Mouse (Mus musculus): ENCODE measurements around the gene Ppm1l. TPM values are rescaled to one million over a fixed set of nuclear protein-coding genes. Genes with fewer than 3 reads are reported as not detected.

Gene Ppm1l
- polyA plus RNA-seq, 1 experiment from 2014 or later: 23.9 TPM

DNA sequence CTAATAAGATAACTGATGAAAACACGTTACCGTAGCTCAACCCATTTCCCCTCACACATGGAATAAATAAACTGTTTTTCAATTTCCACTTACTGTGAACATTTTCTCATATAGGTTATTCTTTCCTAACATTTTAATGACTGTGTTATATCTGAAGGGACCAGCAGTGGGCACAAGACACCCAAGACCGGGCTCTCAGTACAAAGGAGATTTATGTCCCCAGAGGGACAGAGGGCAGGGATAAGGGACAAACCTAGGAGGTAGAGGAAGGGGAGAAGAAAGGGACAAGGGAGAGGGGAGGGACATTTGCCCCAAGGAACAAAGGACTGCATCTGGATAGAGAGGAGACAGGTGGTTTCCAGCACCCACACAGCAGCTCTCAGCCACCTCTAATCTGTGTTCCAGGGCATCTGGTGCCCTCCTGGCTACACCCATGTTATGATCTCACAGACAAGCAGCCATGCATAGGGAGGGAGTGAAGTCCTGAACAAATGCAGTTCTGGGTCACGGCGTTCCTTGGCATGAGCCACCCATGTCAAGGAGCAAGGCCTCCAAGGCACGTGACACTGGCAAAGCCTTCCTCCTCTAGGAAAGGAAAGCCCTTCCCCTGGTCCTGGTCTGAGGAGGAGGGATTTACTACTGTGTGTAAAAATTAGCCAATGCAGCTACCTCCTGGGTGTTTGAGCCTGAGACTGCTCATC, 174.5 kb downstream of the Ppm1l start:
- Histone ChIP-seq H3K4me1 (replicated peaks) (peaks cover 35% of the 10 kb centered on the region), H3K27me3 (no peaks in the 10 kb centered on the region), H3K9ac (no peak overlapping the region), H3K9me3 (no peaks in the 10 kb centered on the region), H3K4me3 (no peak overlapping the region), H3K36me3 (no peaks in the 10 kb centered on the region), H3K4me2 (no peak overlapping the region), H3K27ac (no peak overlapping the region)
- ATAC-seq (ENCODE audit: low FRiP score): no peak
- 85% methylated on average over 6 of the region's 6 CpGs for WGBS

DNA sequence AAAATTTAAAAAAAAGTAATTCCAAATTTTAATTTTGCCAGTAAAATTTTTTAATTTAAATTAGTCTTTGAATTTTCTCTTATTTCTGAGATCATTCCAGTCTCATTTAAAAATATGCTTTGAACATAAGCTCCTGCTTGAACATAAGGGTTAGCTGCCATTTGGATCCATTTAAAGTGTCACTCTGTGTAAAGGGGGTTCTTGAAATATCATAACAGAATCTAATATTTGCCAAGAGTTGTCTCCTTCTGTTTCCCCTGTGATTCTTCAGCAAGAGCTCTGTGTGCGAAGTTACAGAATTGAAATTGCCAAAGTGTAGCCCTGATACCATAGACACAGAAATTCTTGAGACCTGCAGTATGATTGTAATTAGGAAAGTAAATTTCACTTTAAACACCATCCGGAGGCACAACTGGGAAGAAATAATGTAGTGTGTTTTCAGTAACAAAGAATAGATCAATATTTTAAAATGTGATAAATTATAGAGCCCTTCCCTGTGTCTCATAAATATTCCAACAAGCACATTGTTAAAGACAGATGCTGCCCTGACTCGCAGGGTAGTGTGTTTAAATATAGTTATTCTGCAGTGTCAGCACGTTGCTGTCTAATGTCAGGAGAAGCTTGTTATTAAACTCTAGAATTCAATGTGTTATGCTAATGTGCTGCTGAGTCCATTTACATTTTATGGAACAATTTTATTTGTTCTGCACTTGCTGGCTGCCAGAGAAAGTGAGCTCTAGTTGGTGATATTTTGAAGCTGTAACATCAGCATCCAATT, 177.8 kb downstream of the Ppm1l start:
- 54% methylated on average over 4 of the region's 4 CpGs for WGBS
- H3K9ac ChIP-seq: no peak overlapping the region
- peak overlapping the region; percentile 25; the same call in 1 of the 2 replicates for H3K27ac ChIP-seq
- H3K4me3 ChIP-seq: no peak overlapping the region
- no peaks in the 10 kb centered on the region for H3K36me3 ChIP-seq
- no peak for ATAC-seq (ENCODE audit: low FRiP score)
- H3K27me3 ChIP-seq: no peaks in the 10 kb centered on the region
- H3K4me1 ChIP-seq (replicated peaks): peaks cover 14% of the 10 kb centered on the region
- no peaks in the 10 kb centered on the region for H3K9me3 ChIP-seq
- no peak overlapping the region for H3K4me2 ChIP-seq

DNA sequence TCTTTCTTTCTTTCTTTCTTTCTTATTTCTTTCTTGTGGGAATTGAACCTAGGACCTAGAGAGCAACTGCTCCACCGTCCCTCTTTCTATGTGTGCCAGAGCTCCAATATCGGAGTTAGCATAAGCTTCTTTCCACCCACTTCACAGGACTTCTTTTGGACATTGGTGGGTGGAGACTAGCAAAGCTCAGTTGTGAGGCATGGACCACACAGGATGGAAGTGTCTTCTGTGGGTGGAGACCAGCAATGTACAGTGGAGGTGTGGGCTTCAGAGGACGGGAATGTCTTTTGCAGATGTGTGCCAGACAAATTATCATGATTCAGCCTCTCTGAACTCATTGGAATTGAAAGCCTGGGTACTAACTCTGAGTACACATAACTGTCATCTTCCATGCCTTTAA, 180.5 kb downstream of the Ppm1l start:
- H3K4me1 ChIP-seq (replicated peaks): peaks cover 24% of the 10 kb centered on the region
- no peak overlapping the region for H3K27ac ChIP-seq
- no peaks in the 10 kb centered on the region for H3K9me3 ChIP-seq
- 88% methylated on average over 3 of the region's 3 CpGs for WGBS
- no peaks in the 10 kb centered on the region for H3K27me3 ChIP-seq
- no peak overlapping the region for H3K4me2 ChIP-seq
- no peak for ATAC-seq (ENCODE audit: low FRiP score)
- H3K36me3 ChIP-seq: no peaks in the 10 kb centered on the region
- H3K4me3 ChIP-seq: no peak overlapping the region
- H3K9ac ChIP-seq: no peak overlapping the region

DNA sequence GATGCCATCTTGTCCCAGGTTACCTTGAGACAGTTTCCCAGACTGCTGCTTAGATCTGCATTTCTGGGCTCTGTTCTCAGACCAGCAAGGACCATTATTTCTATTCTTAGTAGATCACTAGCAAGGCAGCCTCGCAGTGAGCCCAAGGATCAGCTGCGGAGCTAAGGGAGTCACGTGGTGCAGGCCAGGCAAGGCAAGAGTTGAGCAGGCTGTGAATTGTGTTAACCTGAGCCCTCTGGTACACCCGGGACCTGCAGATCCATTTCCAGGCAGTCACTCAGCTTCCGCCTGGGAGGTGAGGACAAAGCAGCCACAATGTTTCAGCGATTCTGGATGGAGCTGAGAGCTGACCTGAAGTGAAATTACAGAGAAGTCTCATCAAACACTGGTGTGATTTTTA, 185.3 kb downstream of the Ppm1l start:
- Histone ChIP-seq H3K27ac (peak overlapping the region; percentile 75), H3K4me1 (replicated peaks) (peaks cover 38% of the 10 kb centered on the region), H3K9ac (no peak overlapping the region), H3K4me3 (no peak overlapping the region), H3K36me3 (no peaks in the 10 kb centered on the region), H3K4me2 (no peak overlapping the region), H3K27me3 (no peaks in the 10 kb centered on the region), H3K9me3 (no peaks in the 10 kb centered on the region)
- ATAC-seq (ENCODE audit: low FRiP score): peak; percentile 52
- 27% methylated on average over 6 of the region's 6 CpGs for WGBS

DNA sequence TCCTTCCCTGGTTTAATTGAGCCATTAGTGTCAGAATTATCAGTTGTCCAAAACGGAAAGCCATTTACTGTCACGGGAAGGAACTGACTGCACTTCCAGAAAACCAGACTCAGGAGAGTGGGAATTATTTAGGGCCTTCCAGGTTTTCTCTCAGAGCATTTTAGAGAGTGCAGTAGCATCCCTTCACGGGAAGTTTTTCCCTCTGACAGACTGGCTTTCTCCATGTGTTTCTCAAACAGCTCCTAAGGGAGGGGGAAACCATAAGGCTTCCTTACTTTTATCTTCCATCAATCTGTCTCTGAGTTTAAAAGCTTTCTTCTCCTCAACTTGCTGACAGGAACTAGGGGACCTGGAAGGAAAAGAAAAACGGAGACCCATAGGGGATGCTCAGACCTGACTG, 185.9 kb downstream of the Ppm1l start:
- 44% methylated on average over 4 of the region's 4 CpGs for WGBS
- no peak for ATAC-seq (ENCODE audit: low FRiP score)
- Histone ChIP-seq H3K4me1 (replicated peaks) (peaks cover 38% of the 10 kb centered on the region), H3K4me3 (no peak overlapping the region), H3K4me2 (no peak overlapping the region), H3K9ac (no peak overlapping the region), H3K27ac (peak overlapping the region; percentile 75), H3K27me3 (no peaks in the 10 kb centered on the region), H3K9me3 (no peaks in the 10 kb centered on the region), H3K36me3 (no peaks in the 10 kb centered on the region)

DNA sequence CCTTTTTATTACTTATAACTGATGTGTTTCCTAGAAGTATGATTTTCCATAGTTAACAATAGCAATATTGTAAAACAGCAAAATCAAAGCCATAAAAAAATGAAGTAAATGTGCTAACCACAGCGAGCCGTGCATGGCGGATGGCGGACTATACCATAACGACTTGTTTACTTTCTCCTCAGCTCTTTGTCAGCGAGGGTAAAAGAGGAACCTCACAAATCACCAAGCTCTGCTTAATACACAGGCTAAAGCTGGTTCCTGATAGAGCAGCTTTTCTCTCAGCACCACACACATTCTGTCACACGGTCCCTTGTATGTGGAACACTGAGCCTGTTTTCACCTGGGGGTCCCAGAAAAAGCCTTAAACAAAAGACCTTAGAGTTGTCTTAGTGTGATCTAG, 188.4 kb downstream of the Ppm1l start:
- no peak overlapping the region for H3K4me3 ChIP-seq
- no peaks in the 10 kb centered on the region for H3K9me3 ChIP-seq
- H3K4me2 ChIP-seq: no peak overlapping the region
- peaks cover 38% of the 10 kb centered on the region for H3K4me1 ChIP-seq (replicated peaks)
- no peak for ATAC-seq (ENCODE audit: low FRiP score)
- H3K27me3 ChIP-seq: no peaks in the 10 kb centered on the region
- H3K9ac ChIP-seq: no peak overlapping the region
- H3K27ac ChIP-seq: no peak overlapping the region
- WGBS: 87% methylated on average over 7 of the region's 7 CpGs
- H3K36me3 ChIP-seq: no peaks in the 10 kb centered on the region

DNA sequence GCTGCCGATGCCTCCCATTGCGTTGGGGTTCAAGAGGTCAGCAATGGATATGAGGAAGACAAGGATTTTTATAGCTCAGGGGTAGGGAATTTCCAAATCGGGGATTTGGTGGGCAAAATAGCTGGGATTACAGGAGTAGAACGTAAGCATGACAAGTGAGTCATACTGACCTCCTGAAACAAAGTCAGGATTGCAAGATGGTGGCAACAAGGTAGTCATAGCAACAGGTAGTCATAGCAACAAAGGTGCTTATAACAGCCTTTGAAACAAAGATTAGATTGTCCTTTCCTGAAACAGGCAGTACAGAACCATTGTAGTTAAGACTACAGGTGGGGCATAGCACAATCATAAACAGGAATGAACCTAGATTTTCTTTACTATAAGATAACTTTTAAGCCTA, 189.7 kb downstream of the Ppm1l start:
- Histone ChIP-seq H3K4me2 (no peak overlapping the region), H3K27ac (no peak overlapping the region), H3K9me3 (no peaks in the 10 kb centered on the region), H3K4me1 (replicated peaks) (peaks cover 35% of the 10 kb centered on the region), H3K36me3 (no peaks in the 10 kb centered on the region), H3K9ac (no peak overlapping the region), H3K27me3 (no peaks in the 10 kb centered on the region), H3K4me3 (no peak overlapping the region)
- WGBS: 85% methylated on average over 4 of the region's 4 CpGs
- no peak for ATAC-seq (ENCODE audit: low FRiP score)

DNA sequence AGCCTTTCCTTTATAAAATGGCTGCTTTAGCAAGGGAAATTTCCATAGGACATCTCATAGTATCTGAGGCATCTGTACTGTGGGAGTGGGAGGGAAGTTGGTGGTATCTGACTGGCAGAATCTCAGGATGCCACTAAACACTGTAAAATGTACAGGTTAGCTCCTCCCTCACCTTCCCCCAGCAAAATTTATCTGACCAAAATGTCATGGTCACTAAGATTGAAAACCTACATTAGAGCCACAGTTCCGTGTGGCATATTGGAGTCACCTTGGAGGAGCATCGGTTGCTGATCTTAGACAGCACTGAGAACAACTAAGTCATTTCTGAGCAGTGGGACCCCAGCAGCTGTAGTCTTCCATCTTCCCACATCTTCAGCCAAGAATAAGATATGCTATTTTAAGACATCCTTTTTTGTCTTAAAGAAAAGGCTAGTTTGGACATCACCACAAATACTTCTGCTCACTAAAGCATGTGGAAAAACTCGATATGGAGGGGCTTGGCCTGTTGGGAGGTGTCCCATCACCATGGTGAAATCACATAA, 192.8 kb downstream of the Ppm1l start:
- Histone ChIP-seq H3K27ac (no peak overlapping the region), H3K9me3 (no peaks in the 10 kb centered on the region), H3K4me3 (no peak overlapping the region), H3K36me3 (no peaks in the 10 kb centered on the region), H3K4me1 (replicated peaks) (peaks cover 19% of the 10 kb centered on the region), H3K9ac (no peak overlapping the region), H3K27me3 (no peaks in the 10 kb centered on the region), H3K4me2 (no peak overlapping the region)
- ATAC-seq (ENCODE audit: low FRiP score): no peak
- WGBS: 85% methylated on average over 3 of the region's 3 CpGs

DNA sequence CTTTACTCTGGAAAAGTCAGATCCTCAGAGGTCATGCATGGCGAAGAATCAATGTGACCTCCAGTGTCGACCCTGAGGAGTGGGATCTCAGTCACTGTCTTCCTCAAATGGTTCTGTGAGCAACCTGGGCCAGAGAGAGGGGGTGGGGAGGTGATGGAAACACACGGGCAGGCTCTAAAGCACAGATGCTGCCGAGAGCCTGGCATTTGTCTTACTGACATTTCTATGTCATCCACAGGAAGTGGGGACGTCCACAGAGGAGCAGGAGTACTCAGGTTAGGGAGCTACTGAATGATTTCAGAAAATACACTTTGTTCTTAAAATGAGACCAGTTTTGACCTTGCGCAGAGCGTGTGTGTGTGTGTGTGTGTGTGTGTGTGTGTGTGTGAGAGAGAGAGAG, 195.2 kb downstream of the Ppm1l start:
- ATAC-seq (ENCODE audit: low FRiP score): no peak; the same call in 1 of the 2 replicates
- WGBS: 48% methylated on average over 7 of the region's 7 CpGs
- H3K27ac ChIP-seq: no peak overlapping the region; the same call in 1 of the 2 replicates
- no peak overlapping the region for H3K4me2 ChIP-seq
- no peak overlapping the region for H3K4me3 ChIP-seq
- H3K36me3 ChIP-seq: no peaks in the 10 kb centered on the region
- no peak overlapping the region for H3K9ac ChIP-seq
- no peaks in the 10 kb centered on the region for H3K27me3 ChIP-seq
- peaks cover 17% of the 10 kb centered on the region for H3K4me1 ChIP-seq (replicated peaks)
- H3K9me3 ChIP-seq: no peaks in the 10 kb centered on the region

DNA sequence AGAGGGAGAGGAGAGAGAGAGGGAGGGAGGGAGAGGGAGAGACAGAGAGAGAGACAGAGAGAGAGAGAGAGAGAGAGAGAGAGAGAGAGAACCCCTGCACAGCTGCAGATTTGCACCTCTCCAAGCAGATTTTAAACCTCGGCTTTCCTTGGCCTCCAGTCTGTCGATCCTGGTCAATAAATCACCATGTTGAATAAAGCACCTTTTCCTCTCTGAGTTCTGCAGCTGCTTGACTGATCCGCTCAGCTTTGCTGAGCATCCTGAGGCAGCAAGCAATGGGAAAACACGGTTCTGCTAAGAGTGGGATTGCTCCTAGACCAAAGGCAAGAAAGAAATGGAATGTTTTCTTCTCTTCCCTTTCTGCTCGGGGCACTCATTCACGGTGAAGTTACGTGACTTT, 195.7 kb downstream of the Ppm1l start:
- H3K36me3 ChIP-seq: no peaks in the 10 kb centered on the region
- no peaks in the 10 kb centered on the region for H3K27me3 ChIP-seq
- peak overlapping the region; percentile 59; the same call in 1 of the 2 replicates for H3K27ac ChIP-seq
- H3K9ac ChIP-seq: 0 out of 2 replicates have a peak overlapping the region, but pooled peaks have one; percentile 2
- no peaks in the 10 kb centered on the region for H3K9me3 ChIP-seq
- ATAC-seq (ENCODE audit: low FRiP score): no peak
- no peak overlapping the region for H3K4me2 ChIP-seq
- H3K4me1 ChIP-seq (replicated peaks): peaks cover 17% of the 10 kb centered on the region
- WGBS: 57% methylated on average over 7 of the region's 7 CpGs
- H3K4me3 ChIP-seq: no peak overlapping the region

DNA sequence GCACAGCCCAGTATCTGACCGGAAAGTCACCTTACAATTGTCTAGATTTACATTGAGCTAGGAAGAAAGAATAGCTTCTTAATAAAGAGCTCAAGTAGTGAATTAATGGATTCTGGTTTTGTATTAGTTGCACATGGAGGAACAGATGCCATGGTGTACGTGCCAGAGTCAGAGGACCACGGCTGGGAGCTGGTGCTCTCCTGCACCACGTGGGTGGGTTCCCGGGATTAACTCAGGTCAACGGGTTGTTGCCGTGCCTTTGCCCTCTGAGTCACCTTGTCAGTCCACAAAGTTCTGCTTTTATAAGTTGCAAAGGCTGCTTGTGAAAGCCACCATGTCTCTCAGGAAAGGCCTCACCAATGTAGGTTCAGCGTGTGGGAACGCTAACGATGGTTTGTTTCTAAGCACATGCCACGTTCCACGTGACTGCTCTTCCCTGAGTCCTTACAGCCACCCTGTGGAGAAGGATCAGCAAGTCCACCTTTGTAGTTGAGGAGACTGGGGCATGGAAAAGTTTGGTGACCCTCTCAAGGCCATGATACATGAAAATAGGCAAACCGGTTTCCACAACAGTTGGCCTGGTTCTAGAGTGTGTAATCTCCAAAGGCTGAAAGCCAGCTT, 199.2 kb downstream of the Ppm1l start:
- ATAC-seq (ENCODE audit: low FRiP score): no peak
- no peak overlapping the region for H3K9ac ChIP-seq
- WGBS: 73% methylated on average over 13 of the region's 13 CpGs
- no peak overlapping the region for H3K27ac ChIP-seq
- no peak overlapping the region for H3K4me3 ChIP-seq
- no peaks in the 10 kb centered on the region for H3K36me3 ChIP-seq
- no peaks in the 10 kb centered on the region for H3K27me3 ChIP-seq
- H3K4me1 ChIP-seq (replicated peaks): peaks cover 39% of the 10 kb centered on the region
- H3K9me3 ChIP-seq: no peaks in the 10 kb centered on the region
- H3K4me2 ChIP-seq: no peak overlapping the region

DNA sequence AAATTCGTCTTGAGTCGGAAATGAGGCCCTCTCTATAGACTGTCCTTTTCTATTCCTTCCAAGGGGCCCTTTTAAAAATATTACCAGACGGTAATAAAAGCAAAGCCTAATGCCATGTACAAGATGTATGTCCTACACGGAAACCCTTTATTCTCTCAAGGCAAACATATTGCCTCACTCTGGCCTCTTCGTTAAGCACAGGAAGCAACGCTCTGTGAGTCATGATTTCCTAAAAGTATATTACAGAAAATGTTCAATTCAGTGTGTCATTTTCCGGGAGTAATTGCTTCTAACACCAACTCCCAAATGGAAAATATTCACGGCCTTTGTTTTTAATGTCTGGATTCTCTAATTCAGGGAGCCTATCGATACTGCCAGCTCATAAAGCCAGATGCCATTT, 202.5 kb downstream of the Ppm1l start:
- H3K27ac ChIP-seq: peak overlapping the region; percentile 69
- 74% methylated on average over 9 of the region's 9 CpGs for WGBS
- no peak for ATAC-seq (ENCODE audit: low FRiP score)

More for the DNA sequence above, 202.5 kb downstream of the Ppm1l start:
- Histone ChIP-seq H3K4me2 (no peak overlapping the region), H3K9ac (no peak overlapping the region), H3K9me3 (no peaks in the 10 kb centered on the region), H3K27me3 (no peaks in the 10 kb centered on the region), H3K4me1 (replicated peaks) (peaks cover 31% of the 10 kb centered on the region), H3K4me3 (no peak overlapping the region), H3K36me3 (no peaks in the 10 kb centered on the region)
